Mouse (Mus musculus) hindbrain, embryonic 10.5 days (tissue): ENCODE measurements around the gene Tnip2. TPM values are rescaled to one million over a fixed set of nuclear protein-coding genes. Genes with fewer than 3 reads are reported as not detected.

Source experiments
- DNase-seq: peaks from one replicate; pipeline ENCODE4 v3.0.0-alpha.2; 2017; ENCODE audit warnings: low spot score
- H3K27ac ChIP-seq: fragments of 300-500 bp; sonication (generic); 2 replicates; pipeline ENCODE4 v1.5.1; 2016; ENCODE audit warnings: mild to moderate bottlenecking, moderate library complexity
- H3K27me3 ChIP-seq: fragments of 300-500 bp; sonication (generic); 2 replicates; pipeline ENCODE4 v1.6.1; 2016; ENCODE audit warnings: mild to moderate bottlenecking; ENCODE audit not compliant: poor library complexity, insufficient read depth, severe bottlenecking
- H3K36me3 ChIP-seq: fragments of 300-500 bp; sonication (generic); 2 replicates; pipeline ENCODE4 v1.6.1; 2016; ENCODE audit warnings: mild to moderate bottlenecking, moderate library complexity
- H3K4me1 ChIP-seq: fragments of 300-500 bp; sonication (generic); replicated peaks from 2 replicates; pipeline ENCODE4 v1.6.1; 2016; ENCODE audit warnings: mild to moderate bottlenecking
- H3K4me3 ChIP-seq: fragments of 300-500 bp; sonication (generic); 2 replicates; pipeline ENCODE4 v1.5.1; 2016; ENCODE audit warnings: mild to moderate bottlenecking, moderate library complexity
- H3K9me3 ChIP-seq: fragments of 300-500 bp; sonication (generic); 2 replicates; pipeline ENCODE4 v1.6.1; 2016; ENCODE audit warnings: mild to moderate bottlenecking, moderate library complexity
- WGBS: fragments of 180-500 bp; shearing (Covaris S2); methylation state at CpG from one replicate; pipeline ENCODE4 v1.1.7; 2016; 5-methylcytosine and 5-hydroxymethylcytosine counted together
- polyA plus RNA-seq: library from polyadenylated mRNA; unstranded; fragments of >200 nt; fragmentation: Nextera tagmentation; extraction: Ambion mirVana; gene quantifications from 2 replicates; pipeline ENCODE4 v1.2.1, GENCODE M21; 2016

Gene Tnip2
- 5.2 and 5.6 TPM in 2 replicates for polyA plus RNA-seq

GRCm38 (mm10) chr5:34513466-34514217 is at the start of gene Tnip2:
Tnip2 (minus strand) TSS chr5:34513991.
- Histone ChIP-seq H3K36me3 (no peaks in the 10 kb centered on the region), H3K9me3 (no peaks in the 10 kb centered on the region), H3K27me3 (peaks cover 18% of the 10 kb centered on the region), H3K27ac (peak within 1 kb of the TSS; percentile 79; the same call in 1 of the 2 replicates), H3K4me1 (peaks cover 14% of the 10 kb centered on the region), H3K4me3 (peak within 1 kb of the TSS; percentile 70)
- DNase-seq, result peak; percentile 94
- under 1% methylated on average over 64 of the region's 64 CpGs for WGBS

- H3K9me3 ChIP-seq, result no peaks in the 10 kb centered on the region
- DNase-seq, result no peak
- 97% methylated on average over 4 of the region's 4 CpGs for WGBS
- no peak overlapping the region for H3K27ac ChIP-seq
- peaks cover 59% of the 10 kb centered on the region for H3K36me3 ChIP-seq
- no peak overlapping the region for H3K4me3 ChIP-seq
- H3K27me3 ChIP-seq, result peaks cover 10% of the 10 kb centered on the region; the same call in 1 of the 2 replicates
- H3K4me1 ChIP-seq, result peaks cover 26% of the 10 kb centered on the region
Measured at GRCm38 (mm10) chr5:34551821-34552220, 38.0 kb upstream of the Tnip2 start.

GRCm38 (mm10) chr5:34550251-34550650 is 36.5 kb upstream of the Tnip2 start:
- Histone ChIP-seq H3K36me3 (peaks cover 43% of the 10 kb centered on the region), H3K27me3 (peaks cover 10% of the 10 kb centered on the region; the same call in 1 of the 2 replicates), H3K4me3 (peak overlapping the region; percentile 67), H3K4me1 (peaks cover 26% of the 10 kb centered on the region), H3K9me3 (no peaks in the 10 kb centered on the region), H3K27ac (peak overlapping the region; percentile 96)
- peak; percentile 18 for DNase-seq
- 19% methylated on average over 6 of the region's 6 CpGs for WGBS

- Histone ChIP-seq H3K27me3 (peaks cover 10% of the 10 kb centered on the region; the same call in 1 of the 2 replicates), H3K36me3 (peaks cover 38% of the 10 kb centered on the region), H3K4me1 (peaks cover 26% of the 10 kb centered on the region), H3K4me3 (peak overlapping the region; percentile 67), H3K9me3 (no peaks in the 10 kb centered on the region), H3K27ac (peak overlapping the region; percentile 96)
- under 1% methylated on average over 49 of the region's 49 CpGs for WGBS
- DNase-seq, result peak; percentile 76
Measured at GRCm38 (mm10) chr5:34549483-34550221, 35.9 kb upstream of the Tnip2 start.

- Histone ChIP-seq H3K4me3 (peak overlapping the region; percentile 67), H3K27ac (peak overlapping the region; percentile 96), H3K4me1 (peaks cover 26% of the 10 kb centered on the region), H3K36me3 (peaks cover 33% of the 10 kb centered on the region), H3K27me3 (peaks cover 10% of the 10 kb centered on the region; the same call in 1 of the 2 replicates), H3K9me3 (no peaks in the 10 kb centered on the region)
- DNase-seq, result no peak
- WGBS, result 30% methylated on average over 8 of the region's 8 CpGs
Measured at GRCm38 (mm10) chr5:34549135-34549482, 35.3 kb upstream of the Tnip2 start.

- peak; percentile 26 for DNase-seq
- Histone ChIP-seq H3K27me3 (peaks cover 10% of the 10 kb centered on the region; the same call in 1 of the 2 replicates), H3K9me3 (no peaks in the 10 kb centered on the region), H3K4me1 (peaks cover 26% of the 10 kb centered on the region), H3K27ac (no peak overlapping the region), H3K4me3 (no peak overlapping the region), H3K36me3 (peaks cover 16% of the 10 kb centered on the region)
Measured at GRCm38 (mm10) chr5:34547410-34547809, 33.6 kb upstream of the Tnip2 start.

- Histone ChIP-seq H3K27me3 (no peaks in the 10 kb centered on the region), H3K4me3 (no peak overlapping the region), H3K36me3 (no peaks in the 10 kb centered on the region), H3K27ac (no peak overlapping the region), H3K4me1 (no peaks in the 10 kb centered on the region), H3K9me3 (no peaks in the 10 kb centered on the region)
- 65% methylated on average over 4 of the region's 4 CpGs for WGBS
- DNase-seq, result no peak
Measured at GRCm38 (mm10) chr5:34543114-34543513, 29.3 kb upstream of the Tnip2 start.

GRCm38 (mm10) chr5:34542166-34542565 is 28.4 kb upstream of the Tnip2 start:
- WGBS, result 69% methylated on average over 1 of the region's 1 CpGs

GRCm38 (mm10) chr5:34539121-34539520 is 25.3 kb upstream of the Tnip2 start:
- no peak for DNase-seq
- no peak overlapping the region for H3K4me3 ChIP-seq
- no peaks in the 10 kb centered on the region for H3K36me3 ChIP-seq
- no peaks in the 10 kb centered on the region for H3K9me3 ChIP-seq
- no peaks in the 10 kb centered on the region for H3K4me1 ChIP-seq
- H3K27me3 ChIP-seq, result no peaks in the 10 kb centered on the region
- no peak overlapping the region for H3K27ac ChIP-seq
- 81% methylated on average over 2 of the region's 2 CpGs for WGBS

More at GRCm38 (mm10) chr5:34542166-34542565, 28.4 kb upstream of the Tnip2 start:
- Histone ChIP-seq H3K4me3 (no peak overlapping the region), H3K27ac (no peak overlapping the region), H3K9me3 (no peaks in the 10 kb centered on the region), H3K4me1 (no peaks in the 10 kb centered on the region), H3K27me3 (no peaks in the 10 kb centered on the region), H3K36me3 (no peaks in the 10 kb centered on the region)
- DNase-seq, result no peak

- no peak for DNase-seq
- no peaks in the 10 kb centered on the region for H3K27me3 ChIP-seq
- H3K27ac ChIP-seq, result no peak overlapping the region
- 36% methylated on average over 5 of the region's 5 CpGs for WGBS
- H3K9me3 ChIP-seq, result no peaks in the 10 kb centered on the region
- H3K36me3 ChIP-seq, result no peaks in the 10 kb centered on the region
- H3K4me3 ChIP-seq, result no peak overlapping the region
- H3K4me1 ChIP-seq, result no peaks in the 10 kb centered on the region
Measured at GRCm38 (mm10) chr5:34538527-34538926, 24.7 kb upstream of the Tnip2 start.

- no peak overlapping the region for H3K27ac ChIP-seq
- H3K27me3 ChIP-seq, result no peaks in the 10 kb centered on the region
- no peak overlapping the region for H3K4me3 ChIP-seq
- H3K9me3 ChIP-seq, result no peaks in the 10 kb centered on the region
- 83% methylated on average over 7 of the region's 7 CpGs for WGBS
- no peaks in the 10 kb centered on the region for H3K4me1 ChIP-seq
- no peak for DNase-seq
- H3K36me3 ChIP-seq, result no peaks in the 10 kb centered on the region
Measured at GRCm38 (mm10) chr5:34538079-34538478, 24.3 kb upstream of the Tnip2 start.

- no peak for DNase-seq
Measured at GRCm38 (mm10) chr5:34535831-34536230, 22.0 kb upstream of the Tnip2 start.

More at GRCm38 (mm10) chr5:34535831-34536230, 22.0 kb upstream of the Tnip2 start:
- WGBS, result 82% methylated on average over 7 of the region's 7 CpGs
- no peak overlapping the region for H3K4me3 ChIP-seq
- H3K9me3 ChIP-seq, result no peaks in the 10 kb centered on the region
- no peaks in the 10 kb centered on the region for H3K36me3 ChIP-seq
- no peak overlapping the region for H3K27ac ChIP-seq
- H3K27me3 ChIP-seq, result no peaks in the 10 kb centered on the region
- 0 out of 2 replicates have a peak, but pooled peaks cover under 1% of the 10 kb centered on the region for H3K4me1 ChIP-seq
